Mouse (Mus musculus) frontal cortex, postnatal 14 days (tissue): ENCODE measurements at regions not wholly inside any gene's neighbourhood (a gene's known extent, or its start where the extent isn't known, plus 50 kb on each side); places are given as distances from the start of the nearest gene placed in this dataset.

Experiments
- DNase-seq, 2 experiments: peaks; one replicate each; pipeline ENCODE4 v3.0.0; 2022; ENCODE audit warnings: low spot score in 2 of 2

- DNase-seq = no peak
These were observed 502.9 kb downstream of the Kcnj2 start for GRCm38 (mm10) chr11:111568876-111569275.

- no peak for DNase-seq
These were observed 511.9 kb downstream of the Kcnj2 start for GRCm38 (mm10) chr11:111577883-111578282.

- no peak for DNase-seq
These were observed 517.0 kb downstream of the Kcnj2 start for GRCm38 (mm10) chr11:111582980-111583379.

GRCm38 (mm10) chr11:111583606-111584005 is 517.6 kb downstream of the Kcnj2 start:
- no peak for DNase-seq

- DNase-seq = no peak
These were observed 533.5 kb downstream of the Kcnj2 start for GRCm38 (mm10) chr11:111599456-111599855.

GRCm38 (mm10) chr11:111605146-111605545 is 539.2 kb downstream of the Kcnj2 start:
- no peak for DNase-seq

- DNase-seq = no peak
These were observed 544.6 kb downstream of the Kcnj2 start for GRCm38 (mm10) chr11:111610522-111611015.

- no peak for DNase-seq
These were observed 577.6 kb downstream of the Kcnj2 start for GRCm38 (mm10) chr11:111643603-111644002.

GRCm38 (mm10) chr11:111652882-111653281 is 586.9 kb downstream of the Kcnj2 start:
- DNase-seq = no peak

- no peak for DNase-seq
These were observed 591.8 kb downstream of the Kcnj2 start for GRCm38 (mm10) chr11:111657778-111658177.

- no peak for DNase-seq
These were observed 592.7 kb downstream of the Kcnj2 start for GRCm38 (mm10) chr11:111658362-111659309.

- DNase-seq = no peak
These were observed 597.3 kb downstream of the Kcnj2 start for GRCm38 (mm10) chr11:111663269-111663668.

GRCm38 (mm10) chr11:111666336-111666735 is 600.4 kb downstream of the Kcnj2 start:
- DNase-seq = no peak

GRCm38 (mm10) chr11:111671865-111672264 is 605.9 kb downstream of the Kcnj2 start:
- DNase-seq = no peak

- no peak for DNase-seq
These were observed 609.7 kb downstream of the Kcnj2 start for GRCm38 (mm10) chr11:111675673-111676072.

- no peak for DNase-seq
These were observed 616.4 kb downstream of the Kcnj2 start for GRCm38 (mm10) chr11:111682341-111682740.

- no peak for DNase-seq
These were observed 617.9 kb downstream of the Kcnj2 start for GRCm38 (mm10) chr11:111683909-111684308.

GRCm38 (mm10) chr11:111687769-111688168 is 621.8 kb downstream of the Kcnj2 start:
- DNase-seq = no peak

GRCm38 (mm10) chr11:111688186-111688860 is 622.4 kb downstream of the Kcnj2 start:
- DNase-seq = no peak

- DNase-seq = no peak
These were observed 623.9 kb downstream of the Kcnj2 start for GRCm38 (mm10) chr11:111689899-111690298.

- DNase-seq = no peak
These were observed 625.5 kb downstream of the Kcnj2 start for GRCm38 (mm10) chr11:111691512-111691911.

GRCm38 (mm10) chr11:111696668-111697067 is 630.7 kb downstream of the Kcnj2 start:
- no peak for DNase-seq

GRCm38 (mm10) chr11:111699862-111700261 is 633.9 kb downstream of the Kcnj2 start:
- peak; percentile 4 to 10 for DNase-seq
